Mouse (Mus musculus): ENCODE data around the gene Grhl1.

- TF ChIP-seq CTCF (IDR thresholded peaks at IDR 0.05; ENCODE audit: low read depth) (no peak), EP300 (IDR thresholded peaks at IDR 0.05; ENCODE audit: low read depth) (peak; percentile 27; the same call in 1 of the 2 replicates)
Observed at GRCm38 (mm10) chr12:24651642-24652342, 79.7 kb downstream of the Grhl1 start.

Data from liver, embryonic 14.5 days (tissue).